Mouse (Mus musculus): ENCODE data around the gene Sdccag8. TPM values are rescaled to one million over a fixed set of nuclear protein-coding genes. Genes with fewer than 3 reads are reported as not detected.
A peak's percentile ranks its signal among the peaks of the same experiment; 100 is the strongest.

Gene Sdccag8
- total RNA-seq, 2 experiments from 2014 or later = 10.5 to 23.4 TPM

GRCm38 (mm10) chr1:177029032-177029431 is 214.6 kb downstream of the Sdccag8 start:
- no peak for ATAC-seq (replicated peaks; ENCODE audit: poor library complexity, severe bottlenecking)

GRCm38 (mm10) chr1:177030669-177031068 is 216.2 kb downstream of the Sdccag8 start:
- ATAC-seq (replicated peaks; ENCODE audit: poor library complexity, severe bottlenecking) = no peak

GRCm38 (mm10) chr1:177031196-177031595 is 216.7 kb downstream of the Sdccag8 start:
- ATAC-seq (replicated peaks; ENCODE audit: poor library complexity, severe bottlenecking) = no peak; the same call in 1 of the 2 replicates

- ATAC-seq (replicated peaks; ENCODE audit: poor library complexity, severe bottlenecking) = no peak
Observed at GRCm38 (mm10) chr1:177032233-177032632, 217.8 kb downstream of the Sdccag8 start.

- ATAC-seq (replicated peaks; ENCODE audit: poor library complexity, severe bottlenecking) = no peak
Observed at GRCm38 (mm10) chr1:177035460-177035859, 221.0 kb downstream of the Sdccag8 start.

- no peak for ATAC-seq (replicated peaks; ENCODE audit: poor library complexity, severe bottlenecking)
Observed at GRCm38 (mm10) chr1:177038383-177038782, 223.9 kb downstream of the Sdccag8 start.

GRCm38 (mm10) chr1:177039093-177039674 is 224.7 kb downstream of the Sdccag8 start:
- no peak for ATAC-seq (replicated peaks; ENCODE audit: poor library complexity, severe bottlenecking)

- ATAC-seq (replicated peaks; ENCODE audit: poor library complexity, severe bottlenecking) = no peak
Observed at GRCm38 (mm10) chr1:177040058-177040457, 225.6 kb downstream of the Sdccag8 start.

- no peak for ATAC-seq (replicated peaks; ENCODE audit: poor library complexity, severe bottlenecking)
Observed at GRCm38 (mm10) chr1:177045885-177046284, 231.4 kb downstream of the Sdccag8 start.

GRCm38 (mm10) chr1:177046963-177047362 is 232.5 kb downstream of the Sdccag8 start:
- ATAC-seq (replicated peaks; ENCODE audit: poor library complexity, severe bottlenecking) = peak; percentile 84

GRCm38 (mm10) chr1:177048773-177049172 is 234.3 kb downstream of the Sdccag8 start:
- ATAC-seq (replicated peaks; ENCODE audit: poor library complexity, severe bottlenecking) = no peak

- no peak for ATAC-seq (replicated peaks; ENCODE audit: poor library complexity, severe bottlenecking)
Observed at GRCm38 (mm10) chr1:177051366-177051963, 237.0 kb downstream of the Sdccag8 start.

- no peak for ATAC-seq (replicated peaks; ENCODE audit: poor library complexity, severe bottlenecking)
Observed at GRCm38 (mm10) chr1:177054891-177055290, 240.4 kb downstream of the Sdccag8 start.

GRCm38 (mm10) chr1:177061761-177062160 is 247.3 kb downstream of the Sdccag8 start:
- no peak for ATAC-seq (replicated peaks; ENCODE audit: poor library complexity, severe bottlenecking)

GRCm38 (mm10) chr1:177065732-177066131 is 251.3 kb downstream of the Sdccag8 start:
- ATAC-seq (replicated peaks; ENCODE audit: poor library complexity, severe bottlenecking) = peak; percentile 78

GRCm38 (mm10) chr1:177067123-177067646 is 252.7 kb downstream of the Sdccag8 start:
- no peak for ATAC-seq (replicated peaks; ENCODE audit: poor library complexity, severe bottlenecking)

- no peak for ATAC-seq (replicated peaks; ENCODE audit: poor library complexity, severe bottlenecking)
Observed at GRCm38 (mm10) chr1:177069161-177069560, 254.7 kb downstream of the Sdccag8 start.

Other genes with a start within 250 kb of the Sdccag8 start
- gene Cep170, start 593 bp upstream of the Sdccag8 start, total RNA-seq (2014; fragmentation: Nextera tagmentation) = 39.6 and 41.9 TPM in 2 replicates
- gene Cep170, start 593 bp upstream of the Sdccag8 start, total RNA-seq (2017) = 33.1 and 40.9 TPM in 2 replicates

Measured in granulocyte monocyte progenitor cell, adult 5-6 weeks (primary cell).